Mouse (Mus musculus): ENCODE measurements around the gene Kcnn4. TPM values are rescaled to one million over a fixed set of nuclear protein-coding genes. Genes with fewer than 3 reads are reported as not detected.

Kcnn4 gene
- polyA plus RNA-seq, 1 experiment from 2014 or later, result 127 TPM

DNA sequence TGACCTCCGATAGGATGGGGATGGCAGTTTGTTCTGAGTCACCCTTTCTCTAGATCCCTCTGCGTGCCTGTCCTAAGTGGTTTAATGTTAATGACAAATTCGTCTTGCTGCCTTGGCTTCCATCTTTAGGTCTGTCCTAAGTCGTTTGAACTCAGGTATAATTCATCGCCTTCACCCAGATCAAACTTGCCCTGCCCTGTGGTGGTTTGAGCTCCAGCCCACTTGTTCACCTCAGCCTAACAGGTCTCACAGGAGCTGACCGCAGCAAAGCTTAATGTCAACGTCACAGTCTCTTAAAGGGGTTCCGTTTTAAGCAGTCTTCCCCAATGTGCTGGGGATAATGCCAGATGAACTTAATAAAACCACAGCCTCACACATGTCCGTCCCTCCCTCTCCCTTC is 55.9 kb downstream of the Kcnn4 start:
- no peaks in the 10 kb centered on the region for H3K9me3 ChIP-seq (replicated peaks)
- no peak overlapping the region for H3K9ac ChIP-seq
- H3K27ac ChIP-seq (replicated peaks), result no peak overlapping the region
- H3K4me2 ChIP-seq, result no peak overlapping the region
- 67% methylated on average over 9 of the region's 9 CpGs for WGBS (ENCODE audit: insufficient replicate concordance)
- no peak overlapping the region for H3K4me3 ChIP-seq (replicated peaks)
- no peaks in the 10 kb centered on the region for H3K4me1 ChIP-seq (replicated peaks)
- H3K36me3 ChIP-seq (replicated peaks), result peaks cover 19% of the 10 kb centered on the region; the same call in 1 of the 2 replicates
- ATAC-seq (ENCODE audit: insufficient read depth), result no peak
- no peaks in the 10 kb centered on the region for H3K27me3 ChIP-seq

DNA sequence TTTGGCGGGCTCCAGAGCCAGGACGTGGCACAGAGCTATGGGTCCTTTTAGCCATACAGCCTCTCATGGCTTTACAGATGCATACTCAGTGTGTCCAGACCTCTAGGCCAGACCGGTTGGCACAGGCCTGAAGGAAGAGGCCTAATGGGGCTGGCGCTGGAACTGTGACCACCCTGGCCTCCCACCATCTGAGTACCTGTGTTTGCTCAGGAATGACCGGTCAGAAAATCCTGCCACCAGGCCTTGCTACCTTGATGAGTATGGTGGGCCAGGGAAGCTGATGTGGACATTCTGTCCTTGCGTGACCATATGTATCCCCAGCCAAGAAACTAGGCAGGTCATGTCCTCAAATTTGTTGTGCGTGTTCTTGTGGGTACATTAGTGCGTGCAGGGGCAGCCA is 57.1 kb downstream of the Kcnn4 start:
- no peaks in the 10 kb centered on the region for H3K9me3 ChIP-seq (replicated peaks)
- WGBS (ENCODE audit: insufficient replicate concordance), result 75% methylated on average over 8 of the region's 8 CpGs
- H3K27ac ChIP-seq (replicated peaks), result no peak overlapping the region
- H3K36me3 ChIP-seq (replicated peaks), result peaks cover 7% of the 10 kb centered on the region; the same call in 1 of the 2 replicates
- H3K9ac ChIP-seq, result no peak overlapping the region
- no peak overlapping the region for H3K4me2 ChIP-seq
- no peaks in the 10 kb centered on the region for H3K4me1 ChIP-seq (replicated peaks)
- peaks cover 4% of the 10 kb centered on the region; the same call in 1 of the 2 replicates for H3K27me3 ChIP-seq
- H3K4me3 ChIP-seq (replicated peaks), result no peak overlapping the region
- no peak for ATAC-seq (ENCODE audit: insufficient read depth)

GRCm38 (mm10) chr7:24428725-24429124 is 58.7 kb downstream of the Kcnn4 start:
- Histone ChIP-seq H3K27ac (replicated peaks) (no peak overlapping the region), H3K9me3 (replicated peaks) (no peaks in the 10 kb centered on the region), H3K4me2 (no peak overlapping the region), H3K4me3 (replicated peaks) (no peak overlapping the region), H3K27me3 (peaks cover 18% of the 10 kb centered on the region), H3K4me1 (replicated peaks) (no peaks in the 10 kb centered on the region), H3K9ac (no peak overlapping the region), H3K36me3 (replicated peaks) (no peaks in the 10 kb centered on the region)
- ATAC-seq (ENCODE audit: insufficient read depth), result no peak
- 68% methylated on average over 5 of the region's 5 CpGs for WGBS (ENCODE audit: insufficient replicate concordance)

DNA sequence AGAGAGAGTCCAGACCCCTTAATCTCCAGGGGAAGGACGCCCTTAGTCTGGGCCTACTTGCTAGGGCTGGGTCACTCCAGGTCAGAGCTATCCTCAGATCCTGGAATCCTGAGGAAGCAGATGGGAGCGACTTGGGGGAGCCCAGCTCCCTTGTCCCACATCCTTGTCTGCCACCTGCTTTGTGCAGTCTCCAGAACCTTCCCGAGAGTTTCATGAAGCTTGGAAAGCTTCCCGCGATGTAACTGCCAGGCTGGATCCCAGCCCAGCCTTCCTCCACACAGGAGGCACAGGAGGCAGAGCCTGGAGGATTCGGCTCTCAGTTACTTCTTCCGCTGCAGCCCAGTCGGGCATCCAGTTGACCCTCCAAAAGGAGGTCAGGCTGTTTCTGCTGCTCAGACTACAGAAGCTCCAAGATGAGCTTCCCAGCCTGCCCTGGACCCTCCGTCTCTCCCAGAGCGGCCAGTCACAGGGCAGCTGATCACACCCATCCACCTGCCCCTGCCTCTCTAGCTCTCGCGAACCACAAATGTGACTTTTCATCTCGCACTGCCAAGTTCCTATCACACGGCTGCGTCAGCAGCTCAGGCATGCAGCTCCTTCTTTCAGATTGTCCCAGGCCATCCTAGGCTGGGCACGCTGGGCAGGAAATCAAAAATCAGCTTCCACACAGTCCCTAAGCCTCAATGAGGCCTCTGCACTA is 59.5 kb downstream of the Kcnn4 start:
- Histone ChIP-seq H3K9me3 (replicated peaks) (no peaks in the 10 kb centered on the region), H3K27ac (replicated peaks) (no peak overlapping the region), H3K27me3 (peaks cover 18% of the 10 kb centered on the region), H3K4me2 (no peak overlapping the region), H3K36me3 (replicated peaks) (no peaks in the 10 kb centered on the region), H3K4me1 (replicated peaks) (no peaks in the 10 kb centered on the region), H3K9ac (no peak overlapping the region), H3K4me3 (replicated peaks) (no peak overlapping the region)
- ATAC-seq (ENCODE audit: insufficient read depth), result no peak
- WGBS (ENCODE audit: insufficient replicate concordance), result 71% methylated on average over 16 of the region's 16 CpGs

DNA sequence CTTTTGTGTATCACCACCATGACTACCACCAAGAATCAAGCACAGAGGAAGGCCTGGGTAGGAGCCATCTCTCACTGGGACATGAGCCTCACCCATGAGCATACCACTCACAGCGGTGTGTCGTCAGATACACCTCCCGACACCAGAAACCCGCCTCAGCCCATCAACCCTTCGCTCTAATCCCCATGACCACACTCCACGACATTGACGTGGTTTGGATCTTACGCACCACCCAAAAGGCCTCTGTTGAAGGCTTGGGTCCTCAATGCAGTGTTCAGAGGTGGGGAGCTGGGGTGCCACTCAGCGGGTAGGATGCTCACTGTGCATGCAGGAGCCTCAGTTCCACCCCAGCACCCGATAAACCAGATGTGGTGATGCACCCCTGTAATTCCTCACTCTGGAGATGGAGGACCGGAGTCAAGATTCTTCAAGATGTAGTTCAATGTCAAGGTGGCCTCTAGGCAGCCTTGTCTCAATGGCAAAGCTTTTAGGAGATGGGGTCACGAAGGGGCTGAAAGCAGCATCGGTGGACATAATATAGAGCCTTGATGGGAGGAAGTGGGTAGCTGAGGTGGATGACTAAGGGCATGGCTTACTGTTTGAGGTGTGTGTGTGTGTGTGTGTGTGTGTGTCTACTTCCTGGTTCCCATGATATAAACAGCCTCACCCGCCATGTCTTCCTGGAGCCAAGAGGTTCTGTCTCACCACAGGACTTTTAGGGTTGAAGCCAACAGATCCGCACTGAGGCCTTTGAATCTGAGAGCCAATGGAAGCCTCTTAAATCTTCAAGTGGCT is 60.7 kb downstream of the Kcnn4 start:
- no peak overlapping the region for H3K9ac ChIP-seq
- H3K4me1 ChIP-seq (replicated peaks), result no peaks in the 10 kb centered on the region
- no peak overlapping the region for H3K4me2 ChIP-seq
- no peak for ATAC-seq (ENCODE audit: insufficient read depth)
- no peaks in the 10 kb centered on the region for H3K9me3 ChIP-seq (replicated peaks)
- no peak overlapping the region for H3K27ac ChIP-seq (replicated peaks)
- H3K36me3 ChIP-seq (replicated peaks), result no peaks in the 10 kb centered on the region
- peaks cover 18% of the 10 kb centered on the region for H3K27me3 ChIP-seq
- 69% methylated on average over 15 of the region's 15 CpGs for WGBS (ENCODE audit: insufficient replicate concordance)
- no peak overlapping the region for H3K4me3 ChIP-seq (replicated peaks)

GRCm38 (mm10) chr7:24431713-24432112 is 61.6 kb downstream of the Kcnn4 start:
- Histone ChIP-seq H3K9ac (no peak overlapping the region), H3K27ac (replicated peaks) (no peak overlapping the region), H3K4me1 (replicated peaks) (no peaks in the 10 kb centered on the region), H3K4me2 (no peak overlapping the region), H3K9me3 (replicated peaks) (no peaks in the 10 kb centered on the region), H3K4me3 (replicated peaks) (no peak overlapping the region), H3K36me3 (replicated peaks) (no peaks in the 10 kb centered on the region), H3K27me3 (peaks cover 18% of the 10 kb centered on the region)
- WGBS (ENCODE audit: insufficient replicate concordance), result 59% methylated on average over 11 of the region's 11 CpGs
- ATAC-seq (ENCODE audit: insufficient read depth), result no peak

DNA sequence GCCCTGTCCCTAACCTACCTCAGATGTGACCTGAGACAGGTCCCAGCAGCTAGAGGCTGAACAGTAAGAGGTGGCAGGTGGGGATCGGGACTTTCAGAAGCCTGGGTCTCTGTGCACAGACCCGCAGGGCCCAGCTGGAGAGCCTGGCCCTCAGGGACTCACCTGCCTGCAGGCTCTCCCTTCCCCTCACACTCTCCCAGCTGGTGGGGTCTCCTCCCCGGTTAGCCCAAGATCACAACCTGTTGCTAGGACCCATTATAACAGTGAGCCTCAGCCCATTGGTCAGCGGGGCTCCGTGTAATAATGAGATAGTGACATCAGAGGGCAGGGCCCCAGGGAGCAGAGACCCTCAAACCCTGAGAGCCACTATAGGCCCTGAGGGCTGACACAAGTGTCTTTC is 65.2 kb downstream of the Kcnn4 start:
- H3K4me1 ChIP-seq (replicated peaks), result no peaks in the 10 kb centered on the region
- peaks cover 18% of the 10 kb centered on the region for H3K27me3 ChIP-seq
- no peaks in the 10 kb centered on the region for H3K9me3 ChIP-seq (replicated peaks)
- H3K9ac ChIP-seq, result no peak overlapping the region
- H3K4me3 ChIP-seq (replicated peaks), result no peak overlapping the region
- no peaks in the 10 kb centered on the region for H3K36me3 ChIP-seq (replicated peaks)
- H3K27ac ChIP-seq (replicated peaks), result no peak overlapping the region
- H3K4me2 ChIP-seq, result no peak overlapping the region
- no peak for ATAC-seq (ENCODE audit: insufficient read depth)
- 59% methylated on average over 5 of the region's 5 CpGs for WGBS (ENCODE audit: insufficient replicate concordance)

Small RNAs within 50 kb of the gene (microRNA-seq; reads per million reads assigned to microRNA genes)
- gene Gm27592, result not detected

Other genes starting within 250 kb of the Kcnn4 start
- 3.3 and 3.5 TPM in 2 replicates for gene Zfp235, start 236.1 kb upstream of the Kcnn4 start, polyA plus RNA-seq (2015; fragmentation: Nextera tagmentation; extraction: Ambion mirVana)
- 0.40 and 0.61 TPM in 2 replicates for gene Zfp114, start 195.2 kb upstream of the Kcnn4 start, polyA plus RNA-seq (2015; fragmentation: Nextera tagmentation; extraction: Ambion mirVana)
- 1.1 TPM in 2 replicates for gene Zfp111, start 158.8 kb upstream of the Kcnn4 start, polyA plus RNA-seq (2015; fragmentation: Nextera tagmentation; extraction: Ambion mirVana)
- gene Zfp109, start 132.7 kb upstream of the Kcnn4 start, polyA plus RNA-seq (2015; fragmentation: Nextera tagmentation; extraction: Ambion mirVana), result 1.0 and 1.2 TPM in 2 replicates
- gene Zfp108, start 115.5 kb upstream of the Kcnn4 start, polyA plus RNA-seq (2015; fragmentation: Nextera tagmentation; extraction: Ambion mirVana), result 0.38 and 0.51 TPM in 2 replicates
- 0.88 and 0.93 TPM in 2 replicates for gene Zfp93, start 99.8 kb upstream of the Kcnn4 start, polyA plus RNA-seq (2015; fragmentation: Nextera tagmentation; extraction: Ambion mirVana)
- gene Zfp61, start 69.0 kb upstream of the Kcnn4 start, polyA plus RNA-seq (2015; fragmentation: Nextera tagmentation; extraction: Ambion mirVana), result 2.1 and 2.6 TPM in 2 replicates
- 1.7 TPM in 2 replicates for gene Zfp94, start 53.6 kb upstream of the Kcnn4 start, polyA plus RNA-seq (2015; fragmentation: Nextera tagmentation; extraction: Ambion mirVana)
- gene Tescl, start 36.3 kb upstream of the Kcnn4 start, polyA plus RNA-seq (2015; fragmentation: Nextera tagmentation; extraction: Ambion mirVana), result not detected in 2 replicates
- not detected in 2 replicates for gene Lypd5, start 21.1 kb upstream of the Kcnn4 start, polyA plus RNA-seq (2015; fragmentation: Nextera tagmentation; extraction: Ambion mirVana)
- gene Smg9, start 29.4 kb downstream of the Kcnn4 start, polyA plus RNA-seq (2015; fragmentation: Nextera tagmentation; extraction: Ambion mirVana), result 14.8 and 15.9 TPM in 2 replicates
- gene Irgc1, start 82.0 kb downstream of the Kcnn4 start, polyA plus RNA-seq (2015; fragmentation: Nextera tagmentation; extraction: Ambion mirVana), result 0.18 TPM in 1 of 2 replicates, not detected in the other
- gene Plaur, start 92.2 kb downstream of the Kcnn4 start, polyA plus RNA-seq (2015; fragmentation: Nextera tagmentation; extraction: Ambion mirVana), result 5.8 and 6.5 TPM in 2 replicates
- 0.20 and 0.25 TPM in 2 replicates for gene Cadm4, start 111.8 kb downstream of the Kcnn4 start, polyA plus RNA-seq (2015; fragmentation: Nextera tagmentation; extraction: Ambion mirVana)
- gene Zfp428, start 136.7 kb downstream of the Kcnn4 start, polyA plus RNA-seq (2015; fragmentation: Nextera tagmentation; extraction: Ambion mirVana), result 4.2 and 4.5 TPM in 2 replicates
- gene AC161166.1, start 142.2 kb downstream of the Kcnn4 start, polyA plus RNA-seq (2015; fragmentation: Nextera tagmentation; extraction: Ambion mirVana), result not detected in 2 replicates
- 1.6 and 2.0 TPM in 2 replicates for gene Irgq, start 160.4 kb downstream of the Kcnn4 start, polyA plus RNA-seq (2015; fragmentation: Nextera tagmentation; extraction: Ambion mirVana)
- not detected in 2 replicates for gene Pinlyp, start 175.9 kb downstream of the Kcnn4 start, polyA plus RNA-seq (2015; fragmentation: Nextera tagmentation; extraction: Ambion mirVana)
- gene Xrcc1, start 176.0 kb downstream of the Kcnn4 start, polyA plus RNA-seq (2015; fragmentation: Nextera tagmentation; extraction: Ambion mirVana), result 41.1 and 48.9 TPM in 2 replicates
- gene Ethe1, start 217.3 kb downstream of the Kcnn4 start, polyA plus RNA-seq (2015; fragmentation: Nextera tagmentation; extraction: Ambion mirVana), result 27.1 and 28.9 TPM in 2 replicates
- 0.22 and 0.24 TPM in 2 replicates for gene Zfp575, start 217.4 kb downstream of the Kcnn4 start, polyA plus RNA-seq (2015; fragmentation: Nextera tagmentation; extraction: Ambion mirVana)
- gene Phldb3, start 240.5 kb downstream of the Kcnn4 start, polyA plus RNA-seq (2015; fragmentation: Nextera tagmentation; extraction: Ambion mirVana), result 0.10 and 0.12 TPM in 2 replicates

Measured in liver, embryonic 15.5 days (tissue).